Mouse (Mus musculus) central nervous system, embryonic 14 days (tissue): ENCODE results near the gene Sumf2. TPM values are rescaled to one million over a fixed set of nuclear protein-coding genes. Genes with fewer than 3 reads are reported as not detected.

ENCODE experiments used
- polyA plus RNA-seq: library from polyadenylated mRNA; depleted of rRNA; stranded (reverse); fragments of >200 nt; gene quantifications from 2 replicates; pipeline ENCODE4 v1.2.3, GENCODE M21; 2012; rRNA removed

Gene Sumf2
- 25.5 and 31.3 TPM in 2 replicates for polyA plus RNA-seq

DNA sequence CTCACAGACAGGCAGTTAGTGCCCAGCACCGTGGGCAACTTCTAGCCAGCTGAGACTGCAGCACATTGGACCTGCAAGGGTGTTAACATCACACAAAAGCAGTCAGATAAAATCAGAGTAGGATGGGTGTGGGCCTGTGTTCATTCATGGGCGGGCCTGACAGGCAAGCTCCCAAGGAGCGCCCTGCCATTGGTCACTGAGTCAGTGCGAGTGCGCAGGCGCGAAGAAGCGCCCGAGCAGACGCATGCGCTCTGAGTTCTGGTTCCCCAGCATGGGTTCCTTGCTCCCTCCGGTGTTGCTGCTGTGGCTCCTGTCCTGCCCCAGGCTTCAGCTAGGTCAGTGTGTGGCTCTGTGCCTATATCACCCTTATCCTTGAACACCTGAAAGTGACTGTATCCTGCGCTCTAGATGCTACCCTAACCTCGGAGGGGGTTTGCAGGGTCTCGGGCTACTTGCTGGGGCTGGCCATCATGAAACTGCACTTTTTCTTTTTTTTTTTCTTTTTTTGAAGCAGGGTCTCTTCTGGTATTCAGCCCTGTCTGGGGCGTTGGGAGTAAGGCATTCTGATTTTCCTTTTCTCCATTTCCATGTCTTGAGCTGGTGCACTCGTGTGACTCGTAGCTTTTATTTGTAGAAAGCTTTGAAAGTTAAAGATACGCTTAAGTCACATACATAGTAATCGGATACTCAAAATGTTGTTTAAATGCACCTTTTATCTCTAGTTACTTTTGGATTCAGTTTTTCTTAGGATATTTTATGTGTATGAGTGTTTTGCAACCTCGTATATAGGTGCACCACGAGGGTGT lies at the start of gene Sumf2:
Gene Sumf2 (plus strand): TSS at position 235 of the 806 bp plus-strand sequence.

DNA sequence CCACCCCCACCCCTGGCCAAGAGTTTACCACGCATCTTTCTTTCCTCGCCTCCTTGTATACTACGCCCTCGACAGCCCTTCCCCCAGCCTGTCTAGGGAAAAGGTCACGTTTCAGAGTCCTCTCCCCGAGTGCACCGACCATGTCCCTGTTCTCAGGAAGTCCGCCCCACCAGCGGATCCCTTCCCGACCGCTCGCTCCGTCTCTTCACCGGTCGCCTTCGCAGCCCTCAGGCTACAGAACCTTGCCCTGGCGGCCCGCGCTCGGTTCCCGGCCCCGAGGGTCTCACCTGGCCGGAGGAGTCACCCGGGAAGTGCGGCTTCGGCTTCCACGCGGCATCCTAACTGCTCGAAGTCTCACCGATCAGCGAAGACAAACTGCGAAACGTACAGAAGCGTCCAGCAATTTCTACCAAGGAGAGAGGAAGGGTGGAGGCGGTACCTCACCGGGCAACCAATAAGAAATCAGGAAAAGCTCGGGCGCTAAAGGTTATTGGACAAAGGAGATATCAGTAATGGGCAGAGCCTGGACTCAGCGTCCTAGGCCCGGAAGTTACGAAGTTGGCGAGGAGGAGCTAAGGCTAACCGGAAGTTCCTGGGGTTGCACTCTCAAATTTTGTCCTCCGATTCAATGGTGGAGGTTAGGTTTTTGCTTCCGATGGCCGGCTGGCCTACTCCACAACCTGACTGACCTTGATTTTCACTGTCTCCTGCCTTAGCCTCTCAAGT lies 40.3 kb downstream of the Sumf2 start, which contains the start of gene Chchd2:
Gene Chchd2 (minus strand): TSS at position 560 of the 726 bp plus-strand sequence.

DNA sequence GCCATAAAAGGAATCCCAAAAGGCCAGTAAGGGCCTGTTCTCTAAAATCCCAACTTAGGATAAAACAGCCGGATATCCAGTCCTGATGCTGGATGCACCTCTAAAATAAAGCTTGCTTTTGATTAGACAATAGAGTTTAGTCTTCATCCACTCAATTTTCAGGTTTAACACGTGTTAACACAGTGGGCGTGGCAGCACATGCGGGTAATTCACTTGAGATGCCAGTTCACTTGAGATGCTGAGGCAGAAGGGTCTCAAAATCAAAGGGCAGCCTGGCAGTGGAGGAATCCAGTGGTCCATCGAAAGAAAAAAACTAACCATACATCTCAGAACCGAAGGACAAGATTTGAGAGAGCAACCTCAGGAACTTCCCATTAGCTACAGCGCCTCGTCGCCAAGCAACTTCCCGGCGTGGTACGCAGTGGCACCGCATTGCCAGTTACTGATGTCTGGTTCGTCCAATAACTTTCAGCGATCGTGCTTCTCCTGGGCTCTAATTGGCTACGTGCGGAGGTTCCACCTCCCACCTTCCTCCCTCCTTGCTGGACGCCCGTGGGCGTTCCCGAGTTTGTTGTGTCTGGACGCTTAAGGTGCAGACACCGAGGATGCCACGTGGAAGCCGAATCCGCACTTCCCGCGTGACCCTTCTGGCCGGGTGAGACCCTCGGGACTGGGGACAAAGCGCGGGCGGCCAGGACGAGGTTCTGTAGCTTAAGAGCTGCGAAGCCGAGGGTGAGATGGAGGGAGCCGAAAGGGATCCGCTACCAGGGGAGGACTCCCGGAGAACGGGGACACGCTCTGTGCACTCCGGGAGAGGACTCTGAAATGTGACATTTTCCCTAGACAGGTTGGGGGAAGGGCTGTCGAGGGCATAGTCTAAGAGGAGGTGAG lies 48.7 kb downstream of the Sumf2 start, which contains the start of gene Zbed5:
Gene Zbed5 (plus strand): TSS at position 526 of the 891 bp plus-strand sequence.

DNA sequence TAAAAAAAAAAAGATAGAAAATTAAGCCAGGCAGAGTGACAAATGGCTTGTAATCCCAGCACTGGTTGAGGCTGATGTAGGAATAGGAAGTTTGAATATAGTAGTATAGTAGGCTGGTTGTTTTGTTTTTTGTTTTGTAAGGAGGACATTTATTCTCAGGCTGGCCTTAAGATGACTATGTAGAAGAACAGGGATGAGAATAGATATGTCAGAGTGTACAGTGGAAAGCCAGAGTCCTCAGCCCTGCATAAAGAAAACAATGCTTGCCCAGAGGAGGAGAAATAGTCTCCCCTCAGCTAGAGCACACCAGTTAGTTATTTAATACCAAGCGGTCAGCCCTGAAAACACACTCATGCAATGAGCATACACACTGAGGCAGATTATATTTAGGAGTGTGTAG lies 51.7 kb downstream of the Sumf2 start, which contains the start of gene Phkg1:
Gene Phkg1 (minus strand): TSS at position 101 of the 400 bp plus-strand sequence.

DNA sequence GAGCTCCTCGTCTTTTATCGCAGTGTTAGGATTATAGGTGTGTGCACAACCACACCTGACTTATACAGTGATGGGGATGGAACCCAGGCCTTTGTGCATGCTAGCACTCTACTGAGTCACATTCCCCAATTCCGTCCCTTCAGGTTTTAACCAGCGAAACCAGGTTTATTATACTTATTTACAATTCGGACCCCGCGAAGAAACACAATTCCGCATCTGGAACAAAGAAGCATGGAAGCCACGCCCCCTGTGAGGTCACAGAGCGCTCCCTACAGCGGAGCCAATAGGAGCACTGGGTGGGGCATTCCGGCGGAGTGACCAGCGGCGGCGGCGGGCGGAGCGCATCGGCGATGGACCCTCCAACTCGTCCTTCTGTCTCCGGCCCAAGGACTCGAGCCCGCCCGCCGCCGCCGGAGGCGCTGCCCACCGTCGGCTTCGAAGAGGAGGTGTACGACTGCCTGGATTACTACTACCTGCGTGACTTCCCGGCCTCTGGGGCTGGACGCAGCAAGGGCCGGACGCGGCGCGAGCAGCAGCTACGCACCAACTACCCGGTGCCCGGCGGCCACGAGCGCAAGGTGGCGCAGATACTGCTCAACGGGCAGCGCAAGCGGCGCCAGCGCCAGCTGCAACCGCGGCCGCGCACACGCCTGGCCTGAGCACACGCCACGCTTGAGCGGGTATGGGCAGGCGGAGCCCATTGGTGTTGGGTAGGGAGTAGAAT lies 61.6 kb downstream of the Sumf2 start, which contains the start of gene Nupr1l:
Gene Nupr1l (plus strand): TSS at position 299 of the 724 bp plus-strand sequence.

Other genes with a start within 250 kb of the Sumf2 start
- 6.1 and 6.2 TPM in 2 replicates for gene Zfp11, start 176.9 kb upstream of the Sumf2 start, polyA plus RNA-seq
- not detected in 2 replicates for gene Sept14, start 138.5 kb upstream of the Sumf2 start, polyA plus RNA-seq
- 119 and 139 TPM in 2 replicates for gene Mrps17, start 131.5 kb upstream of the Sumf2 start, polyA plus RNA-seq
- 65.8 and 70.3 TPM in 2 replicates for gene Nipsnap2, start 121.9 kb upstream of the Sumf2 start, polyA plus RNA-seq
- gene Psph, start 59.5 kb upstream of the Sumf2 start, polyA plus RNA-seq, result 18.5 and 25.4 TPM in 2 replicates
- 857 and 982 TPM in 2 replicates for gene Chchd2, start 40.5 kb downstream of the Sumf2 start, polyA plus RNA-seq
- 11.7 TPM in 2 replicates for gene Zbed5, start 48.7 kb downstream of the Sumf2 start, polyA plus RNA-seq
- 0.21 and 0.29 TPM in 2 replicates for gene Phkg1, start 51.6 kb downstream of the Sumf2 start, polyA plus RNA-seq
- 6.0 and 8.0 TPM in 2 replicates for gene Nupr1l, start 61.6 kb downstream of the Sumf2 start, polyA plus RNA-seq
- 34.1 and 35.6 TPM in 2 replicates for gene Vkorc1l1, start 95.0 kb downstream of the Sumf2 start, polyA plus RNA-seq
- gene Gusb, start 156.1 kb downstream of the Sumf2 start, polyA plus RNA-seq, result 18.2 and 24.5 TPM in 2 replicates
- gene Asl, start 182.3 kb downstream of the Sumf2 start, polyA plus RNA-seq, result 21.9 and 27.2 TPM in 2 replicates
- gene Crcp, start 182.3 kb downstream of the Sumf2 start, polyA plus RNA-seq, result 52.4 and 57.6 TPM in 2 replicates
- 38.9 and 40.8 TPM in 2 replicates for gene Tpst1, start 226.3 kb downstream of the Sumf2 start, polyA plus RNA-seq